Mouse (Mus musculus) thymus, adult 18-20 months (tissue): ENCODE results near the gene Smarca5.

ENCODE experiments used
- DNase-seq, 2 experiments: peaks; one replicate each; pipeline ENCODE4 v3.0.0; 2022; ENCODE audit warnings: mixed read lengths in 2 of 2

The Smarca5 gene

DNA sequence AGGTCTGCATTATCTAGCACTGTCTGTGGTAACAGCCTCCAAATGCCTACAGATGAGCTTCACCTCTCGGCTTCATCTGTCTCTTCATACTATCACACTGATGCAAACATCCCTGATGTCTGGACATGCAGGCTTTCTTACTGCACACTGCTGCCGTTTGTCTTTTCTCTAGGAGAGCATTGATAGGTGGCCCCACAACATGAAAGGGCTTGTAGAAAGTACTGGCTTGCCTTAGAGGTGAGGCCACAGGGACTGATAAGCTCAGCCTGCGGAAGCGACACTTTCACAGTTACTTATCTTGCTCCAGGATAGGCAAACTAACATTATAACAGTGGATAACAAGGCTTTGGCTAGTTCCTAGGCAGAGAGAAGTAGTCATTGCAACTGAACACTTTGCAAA is 78.2 kb downstream of the Smarca5 start:
- no peak for DNase-seq

DNA sequence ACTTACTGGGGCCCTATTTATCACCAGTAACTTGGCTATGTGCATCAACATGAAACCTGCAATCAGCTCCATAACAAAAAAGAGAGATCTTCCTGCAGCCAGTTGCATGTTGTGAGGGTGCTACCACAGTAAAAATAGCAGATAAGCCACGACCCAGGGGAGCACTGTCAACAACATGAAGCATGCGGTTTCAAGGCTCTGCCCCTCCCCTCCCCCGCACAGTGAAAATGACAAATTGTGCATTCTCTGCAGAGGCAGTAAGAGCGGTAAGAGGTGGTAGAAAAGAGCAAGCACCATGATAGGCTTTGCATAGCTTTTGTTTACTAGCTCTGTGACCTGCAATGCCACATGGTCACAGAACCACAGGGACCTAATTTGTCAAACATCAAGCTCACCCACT is 81.7 kb downstream of the Smarca5 start:
- no peak for DNase-seq
